Mouse (Mus musculus) intestine, postnatal 0 days (tissue): ENCODE results near the gene Zfp185. TPM values are rescaled to one million over a fixed set of nuclear protein-coding genes. Genes with fewer than 3 reads are reported as not detected.
"Not testable (repeated sequence)": the region's sequence is repeated elsewhere in the genome, so short reads cannot be mapped to it uniquely, and the experiment has no call there.

Experiments
- ATAC-seq: fragments of 200-750 bp; cut with Nextera tagmentation; 2 replicates; pipeline ENCODE4 v1.8.0; 2017; ENCODE audit warnings: mild to moderate bottlenecking, moderate TSS enrichment, moderate library complexity
- H3K27ac ChIP-seq: fragments of 300-500 bp; sonication (generic); 2 replicates; pipeline ENCODE4 v1.5.1; 2014; ENCODE audit warnings: mild to moderate bottlenecking, low read depth, low read length, moderate library complexity
- H3K27me3 ChIP-seq: fragments of 300-500 bp; sonication (generic); replicated peaks from 2 replicates; pipeline ENCODE4 v1.6.1; 2014; ENCODE audit warnings: low read length, mixed read lengths; ENCODE audit not compliant: control insufficient read depth, insufficient read depth
- H3K36me3 ChIP-seq: fragments of 300-500 bp; sonication (generic); 2 replicates; pipeline ENCODE4 v1.6.1; 2014; ENCODE audit warnings: mild to moderate bottlenecking, moderate library complexity; ENCODE audit not compliant: control insufficient read depth, insufficient read depth
- H3K4me1 ChIP-seq: fragments of 300-500 bp; sonication (generic); replicated peaks from 2 replicates; pipeline ENCODE4 v1.6.1; 2014; ENCODE audit warnings: antibody characterized with exemption, low read length, mixed read lengths; ENCODE audit not compliant: control insufficient read depth, insufficient read depth
- H3K4me2 ChIP-seq: fragments of 300-500 bp; sonication (generic); replicated peaks from 2 replicates; pipeline ENCODE4 v1.6.1; 2014; ENCODE audit warnings: low read depth, mild to moderate bottlenecking, moderate library complexity
- H3K4me3 ChIP-seq: fragments of 300-500 bp; sonication (generic); 2 replicates; pipeline ENCODE4 v1.5.1; 2014; ENCODE audit warnings: low read depth, low read length
- H3K9ac ChIP-seq: fragments of 300-500 bp; sonication (generic); 2 replicates; pipeline ENCODE4 v1.6.1; 2014; ENCODE audit warnings: mild to moderate bottlenecking, low read depth, low read length
- H3K9me3 ChIP-seq: fragments of 300-500 bp; sonication (generic); 2 replicates; pipeline ENCODE4 v1.6.1; 2016; ENCODE audit warnings: mixed run types; ENCODE audit not compliant: control insufficient read depth
- CTCF ChIP-seq: sonication (generic); IDR thresholded peaks from 2 replicates; pipeline ENCODE4 v1.5.1; 2016; ENCODE audit warnings: low read depth, mild to moderate bottlenecking, control low read depth, antibody characterized with exemption, moderate library complexity
- WGBS: fragments of 180-500 bp; shearing (Covaris S2); extraction: QIAGEN DNeasy Blood & Tissue Kit; methylation state at CpG from one replicate; pipeline ENCODE4 v1.1.7; 2014; 5-methylcytosine and 5-hydroxymethylcytosine counted together
- microRNA counts: library from miRNA; unstranded; fragments of <30 nt; microRNA quantifications from one replicate; lab custom pipeline; 2016
- microRNA-seq: library from miRNA; unstranded; fragments of <30 nt; microRNA quantifications from one replicate; pipeline ENCODE4, GENCODE M21; 2016
- polyA plus RNA-seq: library from polyadenylated mRNA; unstranded; fragments of >200 nt; fragmentation: Nextera tagmentation; extraction: Ambion mirVana; gene quantifications from 2 replicates; pipeline ENCODE4 v1.2.1, GENCODE M21; 2015

The Zfp185 gene
- polyA plus RNA-seq, 1 experiment from 2014 or later: 1.7 TPM

DNA sequence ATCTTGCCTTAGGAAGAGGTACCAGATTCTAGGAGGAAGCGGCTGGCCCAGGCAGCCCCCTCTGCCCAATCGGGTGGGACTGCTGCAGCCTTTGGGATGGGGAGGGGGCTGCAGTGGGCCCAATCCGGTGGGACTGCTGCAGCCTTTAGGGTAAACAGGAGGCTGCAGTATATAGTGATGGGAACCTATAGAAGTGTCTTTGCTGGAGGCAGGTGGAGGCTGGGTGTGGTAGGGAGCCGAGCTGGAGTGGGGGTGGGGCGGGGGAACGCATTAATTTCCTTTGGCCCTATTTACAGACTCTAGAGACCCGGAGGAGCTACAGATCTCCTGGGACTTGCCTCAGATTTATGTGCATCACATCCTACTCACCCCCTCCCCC lies 77.3 kb downstream of the Zfp185 start, which contains the start of gene Pnma3:
TSS of gene Pnma3 (plus strand) at position 373 of the 379 bp plus-strand sequence.
- no peak for TF ChIP-seq CTCF
- Histone ChIP-seq H3K27ac (no peak within 1 kb of the TSS), H3K4me2 (peak within 1 kb of the TSS; percentile 27; the same call in 1 of the 2 replicates), H3K27me3 (no peaks in the 10 kb centered on the region), H3K9ac (no peak within 1 kb of the TSS), H3K4me1 (no peaks in the 10 kb centered on the region), H3K36me3 (no peaks in the 10 kb centered on the region), H3K4me3 (no peak within 1 kb of the TSS), H3K9me3 (no peaks in the 10 kb centered on the region)
- 33% methylated on average over 7 of the region's 7 CpGs for WGBS
- no peak for ATAC-seq

- H3K36me3 ChIP-seq, H3K4me2 ChIP-seq, H3K9me3 ChIP-seq, ATAC-seq, H3K27me3 ChIP-seq, H3K9ac ChIP-seq, H3K4me1 ChIP-seq, H3K4me3 ChIP-seq, H3K27ac ChIP-seq: not testable (repeated sequence)
- WGBS: 80% methylated on average over 1 of the region's 5 CpGs
Observed at GRCm38 (mm10) chrX:73066765-73067312, 79.7 kb downstream of the Zfp185 start.

MicroRNAs within 50 kb of the gene (microRNA counts, 519-probe panel; counts per million panel counts)
- not detected for microRNA mmu-miR-2137 (lab: Ali Mortazavi, UCI)

Small RNA genes within 50 kb of the gene (microRNA-seq; reads per million reads assigned to microRNA genes)
- not detected for gene Mir2137

Other genes with a start within 250 kb of the Zfp185 start
- gene Gabrq, start 162.2 kb upstream of the Zfp185 start, polyA plus RNA-seq: 0.03 TPM in 1 of 2 replicates, not detected in the other
- gene Cetn2, start 68.9 kb upstream of the Zfp185 start, polyA plus RNA-seq: 35.9 and 39.2 TPM in 2 replicates
- 23.5 and 26.4 TPM in 2 replicates for gene Nsdhl, start 68.8 kb upstream of the Zfp185 start, polyA plus RNA-seq
- gene Pnma5, start 49.8 kb downstream of the Zfp185 start, polyA plus RNA-seq: not detected in 2 replicates
- 0.04 TPM in 1 of 2 replicates, not detected in the other for gene Pnma3, start 77.4 kb downstream of the Zfp185 start, polyA plus RNA-seq
- 1.9 and 4.1 TPM in 2 replicates for gene Xlr4a, start 95.1 kb downstream of the Zfp185 start, polyA plus RNA-seq
- gene Xlr3a, start 109.8 kb downstream of the Zfp185 start, polyA plus RNA-seq: 2.8 and 6.3 TPM in 2 replicates
- 1.8 and 2.4 TPM in 2 replicates for gene Gm14685, start 129.7 kb downstream of the Zfp185 start, polyA plus RNA-seq
- 0.17 TPM in 1 of 2 replicates, not detected in the other for gene Xlr5b, start 161.5 kb downstream of the Zfp185 start, polyA plus RNA-seq
- gene DXBay18, start 162.1 kb downstream of the Zfp185 start, polyA plus RNA-seq: 1.4 and 1.8 TPM in 2 replicates
- gene Spin2d, start 189.7 kb downstream of the Zfp185 start, polyA plus RNA-seq: not detected in 2 replicates
- gene Xlr3b, start 204.9 kb downstream of the Zfp185 start, polyA plus RNA-seq: 0.91 and 2.6 TPM in 2 replicates
- 0.50 and 0.88 TPM in 2 replicates for gene Xlr4b, start 227.0 kb downstream of the Zfp185 start, polyA plus RNA-seq
- 21.8 and 24.2 TPM in 2 replicates for gene F8a, start 241.0 kb downstream of the Zfp185 start, polyA plus RNA-seq